Mouse (Mus musculus): ENCODE measurements around the gene Zbtb12. TPM values are rescaled to one million over a fixed set of nuclear protein-coding genes. Genes with fewer than 3 reads are reported as not detected.

Zbtb12 gene
- polyA plus RNA-seq, 2 experiments = 0.14 to 6.2 TPM

DNA sequence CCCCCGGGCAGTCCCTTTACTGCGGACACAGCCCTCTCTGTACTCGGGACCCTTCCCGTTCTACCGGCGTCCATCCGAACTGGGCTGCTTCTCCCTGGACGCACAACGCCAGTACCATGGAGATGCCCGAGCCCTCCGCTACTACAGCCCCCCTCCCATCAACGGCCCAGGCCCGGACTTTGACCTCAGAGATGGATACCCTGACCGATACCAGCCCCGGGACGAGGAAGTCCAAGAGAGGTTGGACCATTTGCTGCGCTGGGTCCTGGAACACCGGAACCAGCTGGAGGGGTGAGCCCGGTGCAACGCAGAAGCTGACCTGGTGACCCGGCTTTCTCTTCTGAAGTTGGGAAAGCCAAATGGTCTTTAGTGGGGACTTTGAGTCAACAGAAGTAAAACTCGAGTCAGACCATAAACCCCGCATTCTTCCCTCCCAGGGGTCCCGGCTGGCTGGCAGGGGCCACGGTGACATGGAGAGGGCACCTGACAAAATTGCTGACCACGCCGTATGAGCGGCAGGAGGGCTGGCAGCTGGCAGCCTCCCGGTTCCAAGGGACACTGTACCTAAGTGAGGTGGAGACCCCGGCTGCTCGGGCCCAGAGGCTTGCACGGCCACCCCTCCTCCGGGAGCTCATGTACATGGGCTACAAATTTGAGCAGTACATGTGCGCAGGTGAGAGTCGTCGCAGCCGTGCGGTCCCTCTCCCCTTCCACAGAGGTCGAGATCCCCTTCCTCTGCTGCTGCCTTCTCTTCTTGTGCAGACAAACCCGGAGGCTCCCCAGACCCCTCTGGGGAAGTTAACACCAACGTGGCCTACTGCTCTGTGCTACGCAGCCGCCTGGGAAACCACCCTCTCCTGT, 41.6 kb upstream of the Zbtb12 start:
- 33% methylated on average over 43 of the region's 43 CpGs for WGBS (ENCODE audit: insufficient replicate concordance)
- H3K27me3 ChIP-seq (ENCODE audit: control insufficient read depth, insufficient read depth, low read length) = no peaks in the 10 kb centered on the region
- H3K4me2 ChIP-seq (ENCODE audit: low read depth) = peak overlapping the region; percentile 99
- ATAC-seq (ENCODE audit: insufficient read depth) (peak; percentile 2; the same call in 1 of the 2 replicates), DNase-seq (ENCODE audit: low read depth in 3 of 3, low spot score in 3 of 3) (no peak)
- TF ChIP-seq EP300 (IDR thresholded peaks at IDR 0.05; ENCODE audit: low read depth) (no peak), CTCF (IDR thresholded peaks at IDR 0.05; ENCODE audit: low read depth) (no peak)
- peaks cover 18% of the 10 kb centered on the region for H3K36me3 ChIP-seq (replicated peaks; ENCODE audit: control insufficient read depth, insufficient read depth, low read depth)
- H3K4me3 ChIP-seq (ENCODE audit: insufficient read depth in 1 of 2, low read depth in 2 of 2, low read length in 2 of 2) = peak overlapping the region; percentile 70 to 75
- peaks cover 11 to 16% of the 10 kb centered on the region in 2 experiments for H3K4me1 ChIP-seq (replicated peaks; ENCODE audit: control insufficient read depth in 2 of 2, insufficient read depth in 2 of 2, low read length in 1 of 2)
- peak overlapping the region; percentile 81 for H3K27ac ChIP-seq
- peak overlapping the region; percentile 90 for H3K9ac ChIP-seq (replicated peaks)
- no peaks in the 10 kb centered on the region for H3K9me3 ChIP-seq (ENCODE audit: control insufficient read depth, low read length)

DNA sequence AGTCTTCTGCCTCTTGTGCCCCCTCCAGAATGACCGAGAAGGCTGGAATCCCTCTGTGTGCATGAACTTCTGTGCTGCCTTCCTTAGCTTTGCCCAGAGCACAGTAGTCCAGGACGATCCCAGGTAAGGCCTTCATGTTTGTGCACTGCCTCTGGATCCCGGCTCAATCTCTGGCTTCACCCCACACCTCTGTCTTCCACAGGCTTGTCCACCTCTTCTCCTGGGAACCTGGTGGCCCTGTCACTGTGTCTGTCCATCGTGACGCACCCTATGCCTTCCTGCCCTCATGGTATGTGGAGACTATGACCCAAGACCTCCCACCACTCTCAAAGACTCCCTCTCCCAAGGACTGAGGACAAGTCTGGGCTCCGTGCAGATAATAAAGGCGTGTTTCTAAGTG, 40.5 kb upstream of the Zbtb12 start:
- Histone ChIP-seq H3K4me3 (ENCODE audit: insufficient read depth in 1 of 2, low read depth in 2 of 2, low read length in 2 of 2) (no peak overlapping the region), H3K27me3 (ENCODE audit: control insufficient read depth, insufficient read depth, low read length) (no peaks in the 10 kb centered on the region), H3K4me1 (replicated peaks; ENCODE audit: control insufficient read depth in 2 of 2, insufficient read depth in 2 of 2, low read length in 1 of 2) (peaks cover 11 to 16% of the 10 kb centered on the region in 2 experiments), H3K27ac (no peak overlapping the region), H3K36me3 (replicated peaks; ENCODE audit: control insufficient read depth, insufficient read depth, low read depth) (peaks cover 19% of the 10 kb centered on the region), H3K4me2 (ENCODE audit: low read depth) (no peak overlapping the region), H3K9me3 (ENCODE audit: control insufficient read depth, low read length) (no peaks in the 10 kb centered on the region), H3K9ac (replicated peaks) (no peak overlapping the region)
- WGBS (ENCODE audit: insufficient replicate concordance) = 85% methylated on average over 7 of the region's 7 CpGs
- DNase-seq (ENCODE audit: low read depth in 3 of 3, low spot score in 3 of 3) (no peak), ATAC-seq (ENCODE audit: insufficient read depth) (no peak)
- TF ChIP-seq EP300 (IDR thresholded peaks at IDR 0.05; ENCODE audit: low read depth) (no peak), CTCF (IDR thresholded peaks at IDR 0.05; ENCODE audit: low read depth) (no peak)

- H3K9ac ChIP-seq (replicated peaks) = peak overlapping the region; percentile 48
- TF ChIP-seq EP300 (IDR thresholded peaks at IDR 0.05; ENCODE audit: low read depth) (no peak), CTCF (IDR thresholded peaks at IDR 0.05; ENCODE audit: low read depth) (0 out of 2 replicates have a peak, but pooled peaks have one; percentile 2)
- H3K4me2 ChIP-seq (ENCODE audit: low read depth) = peak overlapping the region; percentile 22; the same call in 1 of the 2 replicates
- peaks cover 30% of the 10 kb centered on the region for H3K36me3 ChIP-seq (replicated peaks; ENCODE audit: control insufficient read depth, insufficient read depth, low read depth)
- H3K27ac ChIP-seq = peak overlapping the region; percentile 22
- H3K9me3 ChIP-seq (ENCODE audit: control insufficient read depth, low read length) = no peaks in the 10 kb centered on the region
- ATAC-seq (ENCODE audit: insufficient read depth) = no peak
- H3K4me3 ChIP-seq (ENCODE audit: insufficient read depth in 1 of 2, low read depth in 2 of 2, low read length in 2 of 2) = no peak overlapping the region
- no peaks in the 10 kb centered on the region for H3K27me3 ChIP-seq (ENCODE audit: control insufficient read depth, insufficient read depth, low read length)
- 73% methylated on average over 6 of the region's 6 CpGs for WGBS (ENCODE audit: insufficient replicate concordance)
- no peak for DNase-seq (ENCODE audit: low read depth in 3 of 3, low spot score in 3 of 3)
- H3K4me1 ChIP-seq (replicated peaks; ENCODE audit: control insufficient read depth in 2 of 2, insufficient read depth in 2 of 2, low read length in 1 of 2) = peaks cover 10 to 12% of the 10 kb centered on the region in 2 experiments
These were observed 38.5 kb upstream of the Zbtb12 start for GRCm38 (mm10) chr17:34840736-34841307.

GRCm38 (mm10) chr17:34844884-34845283, 34.4 kb upstream of the Zbtb12 start:
- 84% methylated on average over 13 of the region's 13 CpGs for WGBS (ENCODE audit: insufficient replicate concordance)
- TF ChIP-seq CTCF (IDR thresholded peaks at IDR 0.05; ENCODE audit: low read depth) = no peak
- no peak for TF ChIP-seq EP300 (IDR thresholded peaks at IDR 0.05; ENCODE audit: low read depth)

GRCm38 (mm10) chr17:34847192-34847591, 32.1 kb upstream of the Zbtb12 start:
- ATAC-seq (ENCODE audit: insufficient read depth) (no peak), DNase-seq (ENCODE audit: low read depth in 3 of 3, low spot score in 3 of 3) (no peak)
- WGBS (ENCODE audit: insufficient replicate concordance) = 82% methylated on average over 6 of the region's 6 CpGs
- H3K4me2 ChIP-seq (ENCODE audit: low read depth) = no peak overlapping the region
- no peak overlapping the region for H3K27ac ChIP-seq
- H3K27me3 ChIP-seq (ENCODE audit: control insufficient read depth, insufficient read depth, low read length) = no peaks in the 10 kb centered on the region
- peaks cover 6 to 7% of the 10 kb centered on the region in 2 experiments; a peak in 3 of 4 replicates for H3K4me1 ChIP-seq (replicated peaks; ENCODE audit: control insufficient read depth in 2 of 2, insufficient read depth in 2 of 2, low read length in 1 of 2)
- no peak overlapping the region for H3K9ac ChIP-seq (replicated peaks)
- no peak overlapping the region for H3K4me3 ChIP-seq (ENCODE audit: insufficient read depth in 1 of 2, low read depth in 2 of 2, low read length in 2 of 2)
- TF ChIP-seq EP300 (IDR thresholded peaks at IDR 0.05; ENCODE audit: low read depth) (no peak), CTCF (IDR thresholded peaks at IDR 0.05; ENCODE audit: low read depth) (no peak)
- no peaks in the 10 kb centered on the region for H3K9me3 ChIP-seq (ENCODE audit: control insufficient read depth, low read length)
- peaks cover 19% of the 10 kb centered on the region for H3K36me3 ChIP-seq (replicated peaks; ENCODE audit: control insufficient read depth, insufficient read depth, low read depth)

More at GRCm38 (mm10) chr17:34844884-34845283, 34.4 kb upstream of the Zbtb12 start:
- Histone ChIP-seq H3K27me3 (ENCODE audit: control insufficient read depth, insufficient read depth, low read length) (no peaks in the 10 kb centered on the region), H3K4me1 (replicated peaks; ENCODE audit: control insufficient read depth in 2 of 2, insufficient read depth in 2 of 2, low read length in 1 of 2) (peaks cover 9 to 11% of the 10 kb centered on the region in 2 experiments), H3K27ac (no peak overlapping the region), H3K4me2 (ENCODE audit: low read depth) (no peak overlapping the region), H3K4me3 (ENCODE audit: insufficient read depth in 1 of 2, low read depth in 2 of 2, low read length in 2 of 2) (no peak overlapping the region), H3K36me3 (replicated peaks; ENCODE audit: control insufficient read depth, insufficient read depth, low read depth) (peaks cover 26% of the 10 kb centered on the region), H3K9ac (replicated peaks) (no peak overlapping the region), H3K9me3 (ENCODE audit: control insufficient read depth, low read length) (no peaks in the 10 kb centered on the region)
- no peak for ATAC-seq (ENCODE audit: insufficient read depth)
- DNase-seq (ENCODE audit: low read depth in 3 of 3, low spot score in 3 of 3) = no peak

Measured in liver, embryonic 14.5 days (tissue).